Mouse (Mus musculus) cortical plate, adult 2 months (tissue): ENCODE results near the gene Spock1.

ENCODE experiments used
- CTCF ChIP-seq: fragments of 200-500 bp; IDR thresholded peaks from 2 replicates; pipeline ENCODE4 v1.5.1; 2011; ENCODE audit warnings: mild to moderate bottlenecking, control low read depth, low read length; ENCODE audit not compliant: insufficient read depth; ENCODE audit errors: extremely low read depth
- POLR2A ChIP-seq: fragments of 200-500 bp; IDR thresholded peaks from 2 replicates; pipeline ENCODE4 v1.6.1; 2011; ENCODE audit warnings: mild to moderate bottlenecking, low read length, control low read depth; ENCODE audit not compliant: insufficient read depth; ENCODE audit errors: extremely low read depth

DNA sequence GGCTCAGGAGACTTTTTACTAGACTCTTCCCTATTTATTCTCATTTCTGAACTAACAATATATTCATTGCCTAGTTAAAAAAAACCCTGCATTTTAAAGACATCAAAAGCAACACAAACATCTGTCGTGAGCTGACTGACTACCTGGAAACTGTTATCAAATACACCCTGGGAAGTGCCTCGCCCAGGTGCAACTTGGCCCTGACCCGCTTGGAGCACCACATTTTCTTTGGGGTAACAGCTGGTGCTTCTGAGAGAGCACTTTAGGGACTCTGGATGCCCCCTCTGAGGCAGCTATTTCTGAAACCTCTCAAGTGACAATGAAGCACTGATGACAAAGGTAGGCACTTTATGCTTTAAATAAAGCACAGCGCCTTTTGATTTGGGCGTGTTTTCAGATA lies 236.8 kb downstream of the Spock1 start:
- no peak for TF ChIP-seq CTCF
- no peak for TF ChIP-seq POLR2A
